Mouse (Mus musculus) midbrain, embryonic 16.5 days (tissue): ENCODE measurements around the gene Pcp4l1. TPM values are rescaled to one million over a fixed set of nuclear protein-coding genes. Genes with fewer than 3 reads are reported as not detected.

Source experiments
- ATAC-seq: fragments of 200-750 bp; cut with Nextera tagmentation; 2 replicates; pipeline ENCODE4 v1.8.0; 2017; ENCODE audit warnings: moderate TSS enrichment
- H3K27ac ChIP-seq: fragments of 300-500 bp; sonication (generic); 2 replicates; pipeline ENCODE4 v1.5.1; 2014; ENCODE audit warnings: mild to moderate bottlenecking, low read length, mixed read lengths
- H3K27me3 ChIP-seq: fragments of 300-500 bp; sonication (generic); 2 replicates; pipeline ENCODE4 v1.6.1; 2014; ENCODE audit warnings: low read depth, low read length, mixed read lengths; ENCODE audit not compliant: control insufficient read depth, insufficient read depth
- H3K36me3 ChIP-seq: fragments of 300-500 bp; sonication (generic); 2 replicates; pipeline ENCODE4 v1.6.1; 2014; ENCODE audit warnings: mild to moderate bottlenecking, low read length, moderate library complexity, mixed read lengths; ENCODE audit not compliant: control insufficient read depth, insufficient read depth
- H3K4me1 ChIP-seq: fragments of 300-500 bp; sonication (generic); 2 replicates; pipeline ENCODE4 v1.6.1; 2014; ENCODE audit warnings: mild to moderate bottlenecking, low read length, mixed read lengths; ENCODE audit not compliant: control insufficient read depth, insufficient read depth
- H3K4me2 ChIP-seq: fragments of 300-500 bp; sonication (generic); 2 replicates; pipeline ENCODE4 v1.6.1; 2014; ENCODE audit warnings: mild to moderate bottlenecking, low read length, mixed read lengths
- H3K4me3 ChIP-seq: fragments of 300-500 bp; sonication (generic); 2 replicates; pipeline ENCODE4 v1.5.1; 2014; ENCODE audit warnings: low read depth, mild to moderate bottlenecking, low read length, moderate library complexity, mixed read lengths
- H3K9ac ChIP-seq: fragments of 300-500 bp; sonication (generic); 2 replicates; pipeline ENCODE4 v1.6.1; 2014; ENCODE audit warnings: low read depth, low read length, mixed read lengths
- H3K9me3 ChIP-seq: fragments of 300-500 bp; sonication (generic); replicated peaks from 2 replicates; pipeline ENCODE4 v1.6.1; 2014; ENCODE audit warnings: mild to moderate bottlenecking, low read length, mixed read lengths; ENCODE audit not compliant: control insufficient read depth, poor library complexity, severe bottlenecking
- WGBS: fragments of 180-500 bp; shearing (Covaris S2); extraction: QIAGEN DNeasy Blood & Tissue Kit; methylation state at CpG from one replicate; pipeline ENCODE4 v1.1.7; 2014; 5-methylcytosine and 5-hydroxymethylcytosine counted together
- polyA plus RNA-seq: library from polyadenylated mRNA; unstranded; fragments of >200 nt; fragmentation: Nextera tagmentation; extraction: Ambion mirVana; gene quantifications from 2 replicates; pipeline ENCODE4 v1.2.1, GENCODE M21; 2015

The Pcp4l1 gene
- polyA plus RNA-seq, 1 experiment from 2014 or later, result 20.7 TPM

- H3K27me3 ChIP-seq, result no peaks in the 10 kb centered on the region
- H3K36me3 ChIP-seq, result peaks cover 4% of the 10 kb centered on the region
- no peak overlapping the region for H3K4me2 ChIP-seq
- no peak overlapping the region for H3K9ac ChIP-seq
- H3K4me3 ChIP-seq, result no peak overlapping the region
- 90% methylated on average over 2 of the region's 2 CpGs for WGBS
- peaks cover 10% of the 10 kb centered on the region for H3K4me1 ChIP-seq
- no peak overlapping the region for H3K27ac ChIP-seq
- H3K9me3 ChIP-seq, result no peaks in the 10 kb centered on the region
- ATAC-seq, result no peak
Measured at GRCm38 (mm10) chr1:171223796-171224195, 27.7 kb upstream of the Pcp4l1 start.

GRCm38 (mm10) chr1:171223168-171223567 lies 27.1 kb upstream of the Pcp4l1 start:
- WGBS, result 89% methylated on average over 6 of the region's 6 CpGs
- Histone ChIP-seq H3K27ac (peak overlapping the region; percentile 65), H3K4me3 (no peak overlapping the region)

GRCm38 (mm10) chr1:171222238-171223155 lies 26.4 kb upstream of the Pcp4l1 start, which contains the start of gene Tomm40l:
Gene Tomm40l, minus strand, starts transcription at chr1:171222514.
- H3K9me3 ChIP-seq, result no peaks in the 10 kb centered on the region

More at GRCm38 (mm10) chr1:171223168-171223567, 27.1 kb upstream of the Pcp4l1 start:
- Histone ChIP-seq H3K4me2 (peak overlapping the region; percentile 48), H3K9me3 (no peaks in the 10 kb centered on the region), H3K27me3 (no peaks in the 10 kb centered on the region), H3K36me3 (peaks cover 9% of the 10 kb centered on the region), H3K9ac (no peak overlapping the region), H3K4me1 (peaks cover 10% of the 10 kb centered on the region)
- no peak for ATAC-seq

GRCm38 (mm10) chr1:171221281-171222193 lies 25.5 kb upstream of the Pcp4l1 start:
- peak; percentile 1 for ATAC-seq
- no peaks in the 10 kb centered on the region for H3K9me3 ChIP-seq
- 6% methylated on average over 22 of the region's 22 CpGs for WGBS
- H3K27ac ChIP-seq, result peak overlapping the region; percentile 65
- no peaks in the 10 kb centered on the region for H3K27me3 ChIP-seq
- peak overlapping the region; percentile 65 for H3K9ac ChIP-seq
- H3K4me2 ChIP-seq, result peak overlapping the region; percentile 73
- H3K36me3 ChIP-seq, result peaks cover 9% of the 10 kb centered on the region
- H3K4me3 ChIP-seq, result peak overlapping the region; percentile 60
- peaks cover 10% of the 10 kb centered on the region for H3K4me1 ChIP-seq

More at GRCm38 (mm10) chr1:171222238-171223155, 26.4 kb upstream of the Pcp4l1 start, which contains the start of gene Tomm40l:
- peaks cover 10% of the 10 kb centered on the region for H3K4me1 ChIP-seq
- WGBS, result 2% methylated on average over 28 of the region's 28 CpGs
- H3K4me3 ChIP-seq, result peak within 1 kb of the TSS; percentile 60
- peaks cover 9% of the 10 kb centered on the region for H3K36me3 ChIP-seq
- H3K27ac ChIP-seq, result peak within 1 kb of the TSS; percentile 65
- H3K4me2 ChIP-seq, result peak within 1 kb of the TSS; percentile 73
- H3K27me3 ChIP-seq, result no peaks in the 10 kb centered on the region
- peak; percentile 98 for ATAC-seq
- H3K9ac ChIP-seq, result peak within 1 kb of the TSS; percentile 65

- H3K36me3 ChIP-seq, result peaks cover 9% of the 10 kb centered on the region
- H3K9ac ChIP-seq, result 0 out of 2 replicates have a peak overlapping the region, but pooled peaks have one; percentile 65
- H3K4me3 ChIP-seq, result peak overlapping the region; percentile 60
- H3K9me3 ChIP-seq, result no peaks in the 10 kb centered on the region
- peaks cover 10% of the 10 kb centered on the region for H3K4me1 ChIP-seq
- 0 out of 2 replicates have a peak overlapping the region, but pooled peaks have one; percentile 10 for H3K27ac ChIP-seq
- WGBS, result 6% methylated on average over 10 of the region's 10 CpGs
- peak overlapping the region; percentile 73 for H3K4me2 ChIP-seq
- peak; percentile 26; the same call in 1 of the 2 replicates for ATAC-seq
- H3K27me3 ChIP-seq, result no peaks in the 10 kb centered on the region
Measured at GRCm38 (mm10) chr1:171220871-171221270, 24.8 kb upstream of the Pcp4l1 start.

GRCm38 (mm10) chr1:171216241-171216955 lies 20.3 kb upstream of the Pcp4l1 start:
- Histone ChIP-seq H3K4me2 (no peak overlapping the region), H3K4me3 (no peak overlapping the region), H3K9me3 (no peaks in the 10 kb centered on the region), H3K9ac (no peak overlapping the region), H3K27me3 (no peaks in the 10 kb centered on the region), H3K27ac (no peak overlapping the region), H3K36me3 (peaks cover 9% of the 10 kb centered on the region), H3K4me1 (peaks cover 5% of the 10 kb centered on the region)
- WGBS, result 91% methylated on average over 18 of the region's 18 CpGs
- no peak for ATAC-seq

- H3K4me2 ChIP-seq, result no peak within 1 kb of the TSS
- H3K27ac ChIP-seq, result no peak within 1 kb of the TSS
- H3K36me3 ChIP-seq, result peaks cover 6% of the 10 kb centered on the region; the same call in 1 of the 2 replicates
- no peak within 1 kb of the TSS for H3K9ac ChIP-seq
- no peaks in the 10 kb centered on the region for H3K4me1 ChIP-seq
- H3K4me3 ChIP-seq, result no peak within 1 kb of the TSS
- H3K9me3 ChIP-seq, result no peaks in the 10 kb centered on the region
- 70% methylated on average over 10 of the region's 10 CpGs for whole genome bisulfite sequencing
- ATAC-seq, result no peak
- no peaks in the 10 kb centered on the region for H3K27me3 ChIP-seq
Measured at GRCm38 (mm10) chr1:171213801-171214496, 17.9 kb upstream of the Pcp4l1 start, which contains the start of gene Nr1i3. Gene Nr1i3, plus strand, starts transcription at chr1:171213970.

- H3K4me2 ChIP-seq, result no peak overlapping the region
- H3K27ac ChIP-seq, result no peak overlapping the region
- WGBS, result 38% methylated on average over 3 of the region's 3 CpGs
- no peaks in the 10 kb centered on the region for H3K27me3 ChIP-seq
- no peak overlapping the region for H3K9ac ChIP-seq
- H3K4me1 ChIP-seq, result no peaks in the 10 kb centered on the region
- H3K4me3 ChIP-seq, result no peak overlapping the region
- H3K36me3 ChIP-seq, result no peaks in the 10 kb centered on the region
- ATAC-seq, result no peak
- H3K9me3 ChIP-seq, result no peaks in the 10 kb centered on the region
Measured at GRCm38 (mm10) chr1:171212854-171213253, 16.8 kb upstream of the Pcp4l1 start.
